Comparison of ENCODE assay signal across 9 mouse cellular contexts in the genomic region with DNA sequence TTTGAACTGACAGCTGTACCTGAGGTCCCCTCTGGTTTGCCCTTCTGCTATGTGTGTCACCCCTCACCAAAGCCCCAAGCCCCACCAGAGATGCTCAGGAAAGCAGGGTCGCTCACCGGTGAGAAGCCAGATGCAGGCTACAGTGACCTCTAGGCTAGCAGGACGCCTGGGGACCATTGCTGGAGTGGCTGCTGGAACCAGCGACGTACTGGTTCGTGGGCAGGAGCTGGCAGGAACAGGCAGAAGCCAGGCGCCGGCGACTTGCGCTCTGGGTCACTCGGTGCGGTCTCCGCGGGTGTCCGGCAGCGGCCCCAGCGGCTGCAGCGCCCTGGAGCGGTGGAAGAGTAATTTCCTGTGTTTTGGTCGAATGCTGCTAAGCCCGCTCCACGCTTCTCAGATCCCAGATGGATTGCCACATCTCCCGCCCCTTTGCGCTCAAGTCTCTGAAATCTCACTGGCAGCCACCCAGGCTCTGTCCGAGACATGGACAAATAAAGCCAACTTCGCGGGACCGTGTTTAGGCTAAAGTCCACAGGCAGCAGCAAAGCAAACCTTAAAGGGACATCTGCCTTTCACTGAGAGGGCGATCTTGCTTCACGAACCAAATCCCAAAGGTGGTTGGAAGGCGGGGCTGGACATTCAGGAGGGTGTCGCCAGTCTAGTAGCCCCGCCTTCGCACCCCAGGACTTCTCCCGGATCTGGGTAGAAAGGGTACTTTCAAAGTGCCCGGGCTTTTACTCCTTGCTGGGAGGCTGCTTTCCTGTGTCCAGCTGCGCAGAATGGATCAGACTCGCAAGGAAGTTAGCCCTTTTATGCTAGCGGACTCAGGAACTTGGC. TPM values are rescaled to one million over a fixed set of nuclear protein-coding genes. Genes with fewer than 3 reads are reported as not detected.
DNase-seq lines count a peak whose midpoint lies in the region; ATAC-seq lines count a peak whose summit lies in the region.
"Had no signal": no experiment of that assay in that cellular context is flagged by ENCODE, and none has a peak within 500 bp of the region (broad histone marks: within the 10 kb centered on the region; RNA-seq: fewer than 3 reads in every experiment).

A gene (minus strand): TSS at position 567 of the 837 bp plus-strand sequence.
A gene (minus strand): TSS at position 610 of the 837 bp plus-strand sequence.

- peak within 1 kb of the TSS; percentile 80 for H3K4me3 ChIP-seq in heart, embryonic 12.5 days
- peak within 1 kb of the TSS; percentile 59 for H3K4me3 ChIP-seq in kidney, embryonic 15.5 days (replicated peaks)
- peak within 1 kb of the TSS; percentile 51 for H3K4me3 ChIP-seq in liver, embryonic 12.5 days
- H3K4me3 ChIP-seq in stomach, embryonic 16.5 days (replicated peaks; ENCODE audit: low read length): peak within 1 kb of the TSS; percentile 58

- H3K4me1 ChIP-seq in heart, embryonic 12.5 days (replicated peaks): peaks cover 20% of the 10 kb centered on the region
- peaks cover 32% of the 10 kb centered on the region for H3K4me1 ChIP-seq in kidney, embryonic 15.5 days
- H3K4me1 ChIP-seq in liver, embryonic 12.5 days: no peaks in the 10 kb centered on the region
- 0 out of 2 replicates have a peak, but pooled peaks cover 4% of the 10 kb centered on the region for H3K4me1 ChIP-seq in stomach, embryonic 16.5 days (ENCODE audit: control insufficient read depth, insufficient read depth, low read length)

- no peaks in the 10 kb centered on the region for H3K27me3 ChIP-seq in heart, embryonic 12.5 days (replicated peaks)
- H3K27me3 ChIP-seq in kidney, embryonic 15.5 days: no peaks in the 10 kb centered on the region
- peaks cover 37% of the 10 kb centered on the region for H3K27me3 ChIP-seq in liver, embryonic 12.5 days (replicated peaks)
- no peaks in the 10 kb centered on the region for H3K27me3 ChIP-seq in stomach, embryonic 16.5 days (ENCODE audit: control insufficient read depth, insufficient read depth, low read length)

- peak within 1 kb of the TSS; percentile 92 for H3K9ac ChIP-seq in heart, embryonic 12.5 days
- peak within 1 kb of the TSS; percentile 71 for H3K9ac ChIP-seq in kidney, embryonic 15.5 days
- H3K9ac ChIP-seq in liver, embryonic 12.5 days: peak within 1 kb of the TSS; percentile 59
- H3K9ac ChIP-seq in stomach, embryonic 16.5 days (ENCODE audit: low read length): peak within 1 kb of the TSS; percentile 74

- H3K4me2 ChIP-seq in heart, embryonic 12.5 days: peak within 1 kb of the TSS; percentile 75
- peak within 1 kb of the TSS; percentile 73 for H3K4me2 ChIP-seq in kidney, embryonic 15.5 days
- H3K4me2 ChIP-seq in liver, embryonic 12.5 days: peak within 1 kb of the TSS; percentile 61
- H3K4me2 ChIP-seq in stomach, embryonic 16.5 days (ENCODE audit: low read depth, low read length): peak within 1 kb of the TSS; percentile 84

- peak within 1 kb of the TSS; percentile 96 for H3K27ac ChIP-seq in heart, embryonic 12.5 days (ENCODE audit: poor library complexity, severe bottlenecking)
- H3K27ac ChIP-seq in kidney, embryonic 15.5 days: peak within 1 kb of the TSS; percentile 90
- H3K27ac ChIP-seq in liver, embryonic 12.5 days: peak within 1 kb of the TSS; percentile 74
- H3K27ac ChIP-seq in stomach, embryonic 16.5 days (ENCODE audit: low read length): peak within 1 kb of the TSS; percentile 97

- WGBS in heart, embryonic 12.5 days: under 1% methylated on average over 39 of the region's 39 CpGs
- under 1% methylated on average over 39 of the region's 39 CpGs for WGBS in kidney, embryonic 15.5 days
- WGBS in liver, embryonic 12.5 days (ENCODE audit: insufficient replicate concordance): under 1% methylated on average over 39 of the region's 39 CpGs
- WGBS in stomach, embryonic 16.5 days: 0% methylated on average over 39 of the region's 39 CpGs

- H3K36me3 ChIP-seq in heart, embryonic 12.5 days: no peaks in the 10 kb centered on the region; the same call in 1 of the 2 replicates
- H3K36me3 ChIP-seq in kidney, embryonic 15.5 days: no peaks in the 10 kb centered on the region
- H3K36me3 ChIP-seq in liver, embryonic 12.5 days: no peaks in the 10 kb centered on the region
- H3K36me3 ChIP-seq in stomach, embryonic 16.5 days (ENCODE audit: control insufficient read depth, insufficient read depth, low read length): no peaks in the 10 kb centered on the region
- H3K36me3 ChIP-seq: G1E had no signal

- H3K9me3 ChIP-seq in heart, embryonic 12.5 days (replicated peaks): 0 out of 2 replicates have a peak, but pooled peaks cover 4% of the 10 kb centered on the region
- H3K9me3 ChIP-seq in kidney, embryonic 15.5 days (replicated peaks): no peaks in the 10 kb centered on the region; the same call in 1 of the 2 replicates
- no peaks in the 10 kb centered on the region for H3K9me3 ChIP-seq in liver, embryonic 12.5 days (replicated peaks)
- H3K9me3 ChIP-seq in stomach, embryonic 16.5 days (replicated peaks; ENCODE audit: control insufficient read depth, low read length): no peaks in the 10 kb centered on the region
- H3K9me3 ChIP-seq: G1E had no signal

- DNase-seq in thymus, adult 18-20 months: peak; percentile 6 to 7
- no peak for DNase-seq in thymus, postnatal 25 days

- ATAC-seq in erythroid progenitor cell, adult 5-6 weeks (replicated peaks; ENCODE audit: low FRiP score, poor library complexity, severe bottlenecking): 0 out of 2 replicates have a peak, but pooled peaks have one; percentile 52
- ATAC-seq in heart, embryonic 12.5 days (ENCODE audit: insufficient number of reproducible peaks, low FRiP score): peak; percentile 86
- ATAC-seq in kidney, embryonic 15.5 days (replicated peaks; ENCODE audit: low FRiP score): peak; percentile 93
- ATAC-seq in liver, embryonic 12.5 days: peak; percentile 78
- peak; percentile 32; the same call in 1 of the 2 replicates for ATAC-seq in monocyte, adult 5-6 weeks (replicated peaks; ENCODE audit: insufficient number of reproducible peaks, low FRiP score, low TSS enrichment, poor library complexity, severe bottlenecking)
- ATAC-seq in stomach, embryonic 16.5 days (ENCODE audit: insufficient read depth, low FRiP score): peak; percentile 92

RNA-seq across cellular contexts. Expression of the first gene that starts in this region (rescaled TPM):
- total RNA-seq in erythroid progenitor cell, adult 5-6 weeks (2015; ENCODE audit: low replicate concordance): 7.1 and 22.7 TPM in 2 replicates
- total RNA-seq in erythroid progenitor cell, adult 5-6 weeks (2017; ENCODE audit: low replicate concordance): not detected in 2 replicates
- polyA plus RNA-seq in heart, embryonic 12.5 days (2016; fragmentation: Nextera tagmentation; extraction: Ambion mirVana): 8.1 and 9.2 TPM in 2 replicates
- polyA plus RNA-seq in kidney, embryonic 15.5 days (2015; fragmentation: Nextera tagmentation; extraction: Ambion mirVana): 7.0 and 9.2 TPM in 2 replicates
- polyA plus RNA-seq in liver, embryonic 12.5 days (2016; fragmentation: Nextera tagmentation; extraction: Ambion mirVana): 2.6 and 2.9 TPM in 2 replicates
- 1.1 TPM in 1 of 3 replicates, not detected in the others for total RNA-seq in monocyte, adult 5-6 weeks (2017)
- 4.9 TPM in 2 replicates for polyA plus RNA-seq in stomach, embryonic 16.5 days (2015; fragmentation: Nextera tagmentation; extraction: Ambion mirVana)
- total RNA-seq: G1E had no signal

RNA-seq across cellular contexts. Expression of the second gene that starts in this region (rescaled TPM):
- total RNA-seq in erythroid progenitor cell, adult 5-6 weeks (2015; ENCODE audit: low replicate concordance): 2.1 and 3.2 TPM in 2 replicates
- 0.76 and 0.77 TPM in 2 replicates for total RNA-seq in erythroid progenitor cell, adult 5-6 weeks (2017; ENCODE audit: low replicate concordance)
- polyA plus RNA-seq in heart, embryonic 12.5 days (2016; fragmentation: Nextera tagmentation; extraction: Ambion mirVana): 33.0 and 33.3 TPM in 2 replicates
- polyA plus RNA-seq in kidney, embryonic 15.5 days (2015; fragmentation: Nextera tagmentation; extraction: Ambion mirVana): 23.0 and 26.8 TPM in 2 replicates
- 3.4 and 3.6 TPM in 2 replicates for polyA plus RNA-seq in liver, embryonic 12.5 days (2016; fragmentation: Nextera tagmentation; extraction: Ambion mirVana)
- total RNA-seq in monocyte, adult 5-6 weeks (2017): 1.8 to 2.1 TPM (median 2.1 TPM) in 3 replicates
- 29.3 and 29.6 TPM in 2 replicates for polyA plus RNA-seq in stomach, embryonic 16.5 days (2015; fragmentation: Nextera tagmentation; extraction: Ambion mirVana)
- polyA plus RNA-seq: G1E had no signal

Comparison
In these comparisons a context has a peak if more than half of its experiments do, and no peak if none do; other contexts are left out.
1. ATAC-seq: peak in every context shown above with its lines; median percentile 93 in kidney, embryonic 15.5 days; 92 in stomach, embryonic 16.5 days; 86 in heart, embryonic 12.5 days; 78 in liver, embryonic 12.5 days; 52 in erythroid progenitor cell, adult 5-6 weeks; 32 in monocyte, adult 5-6 weeks.